In genomic region chr10:120595145-120595544, GRCm38 (mm10) we compare ENCODE assay signal across 16 mouse cellular contexts.
"Had no signal": no experiment of that assay in that cellular context is flagged by ENCODE, and none has a peak within 500 bp of the region (broad histone marks: within the 10 kb centered on the region; RNA-seq: fewer than 3 reads in every experiment).

No protein-coding gene starts in this region.

- H3K4me1 ChIP-seq: neural tube, embryonic 13.5 days; neural tube, embryonic 15.5 days; stomach, embryonic 15.5 days had no signal

- DNase-seq: retina, postnatal 1 day; right cerebral cortex, adult 18-20 months; right cerebral cortex, postnatal 14 days; right cerebral cortex, postnatal 25 days; right cerebral cortex, postnatal 4 days; spleen, adult 18-20 months; thymus, adult 18-20 months; thymus, adult 2 months; thymus, postnatal 14 days; thymus, postnatal 25 days; thymus, postnatal 36 days; thymus, postnatal 4 days had no signal

- H3K27me3 ChIP-seq: neural tube, embryonic 13.5 days; neural tube, embryonic 15.5 days; stomach, embryonic 15.5 days had no signal

- H3K9ac ChIP-seq: neural tube, embryonic 13.5 days; neural tube, embryonic 15.5 days; stomach, embryonic 15.5 days had no signal

- H3K9me3 ChIP-seq: neural tube, embryonic 13.5 days; neural tube, embryonic 15.5 days; stomach, embryonic 15.5 days had no signal

- H3K27ac ChIP-seq: neural tube, embryonic 13.5 days; neural tube, embryonic 15.5 days; stomach, embryonic 15.5 days; stomach, postnatal 0 days had no signal

- H3K36me3 ChIP-seq: neural tube, embryonic 13.5 days; neural tube, embryonic 15.5 days; stomach, embryonic 15.5 days had no signal

- H3K4me3 ChIP-seq: neural tube, embryonic 13.5 days; neural tube, embryonic 15.5 days; stomach, embryonic 15.5 days had no signal
